Mouse (Mus musculus): ENCODE measurements at regions not wholly inside any gene's neighbourhood (a gene's known extent, or its start where the extent isn't known, plus 50 kb on each side); places are given as distances from the start of the nearest gene placed in this dataset.
A peak's percentile ranks its signal among the peaks of the same experiment; 100 is the strongest.

DNA sequence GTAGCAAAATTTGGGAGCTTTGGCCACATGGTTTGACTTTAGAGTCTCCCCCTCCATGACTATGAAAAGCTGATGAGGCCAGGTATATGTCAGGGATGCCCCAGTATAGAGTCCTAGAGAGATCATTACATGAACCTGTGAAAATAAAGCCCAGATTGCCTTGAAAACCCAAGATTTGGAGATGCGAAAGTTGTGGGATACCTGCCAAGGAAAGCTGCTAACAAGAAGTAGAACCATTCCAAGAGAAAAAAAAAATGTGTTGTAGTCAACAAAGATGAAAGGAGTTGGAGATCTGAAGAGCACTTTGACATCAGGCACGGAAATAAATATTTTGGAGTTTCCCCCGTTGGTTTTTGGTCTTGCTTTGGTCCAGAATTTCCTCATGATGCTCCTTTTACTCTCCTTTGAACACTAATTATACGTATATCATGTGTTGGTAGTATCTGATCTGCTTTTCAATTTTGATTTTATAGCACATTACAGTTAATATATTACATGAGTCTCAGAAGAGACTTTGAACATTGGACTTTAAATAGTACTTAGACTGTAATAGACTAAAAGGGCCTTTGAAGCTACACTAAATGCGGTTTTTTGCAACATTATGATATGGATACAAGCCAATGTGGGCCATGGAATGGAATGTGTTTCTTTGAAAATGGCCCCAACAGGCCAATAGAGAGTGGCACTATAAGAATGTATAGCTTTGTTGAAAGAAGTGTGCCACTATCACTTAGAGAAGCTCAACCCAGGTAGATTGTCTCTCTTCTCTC is 461.2 kb downstream of the Jrkl start:
- no peak for DNase-seq (ENCODE audit: low read depth, low spot score)

DNA sequence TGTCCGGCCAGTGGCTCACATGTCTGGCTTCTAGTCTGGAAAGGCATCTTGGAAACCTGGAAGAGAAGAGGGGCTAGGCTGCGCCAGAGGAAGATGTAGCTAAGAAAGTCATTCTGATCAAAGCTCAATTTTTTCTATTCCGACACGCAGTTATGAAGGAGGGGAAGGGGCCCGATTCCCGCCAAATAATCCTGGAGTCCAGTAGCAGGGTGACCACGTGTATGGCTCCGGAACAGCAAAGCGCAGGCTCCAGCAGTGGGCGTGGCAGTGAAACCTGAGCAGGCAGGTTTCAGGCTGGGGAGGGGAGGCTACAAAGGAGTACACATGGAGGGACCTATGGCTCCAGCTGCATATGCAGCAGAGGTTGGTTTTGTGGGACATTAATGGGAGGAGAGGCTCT is 491.8 kb downstream of the Jrkl start:
- peak; percentile 27 for DNase-seq (ENCODE audit: low read depth, low spot score)

Data from R1 (cell line).